Mouse (Mus musculus): Measurements from ENCODE around the gene Gtpbp6. TPM values are rescaled to one million over a fixed set of nuclear protein-coding genes. Genes with fewer than 3 reads are reported as not detected.
"Not testable (repeated sequence)": the region's sequence is repeated elsewhere in the genome, so short reads cannot be mapped to it uniquely, and the experiment has no call there.

Gtpbp6 gene
- total RNA-seq (2021): 10 to 100 TPM; 27.2 to 28.8 TPM

- intact Hi-C loops (cut with DNase I): loop anchor here (5.0 kb wide), 1 partner anchor 70 kb away; the partner anchor contains the start of gene Golga3
Measured at GRCm38 (mm10) chr5:110107581-110108304, at the start of gene Gtpbp6. TSS of gene Gtpbp6 (minus strand) at chr5:110108197.

DNA sequence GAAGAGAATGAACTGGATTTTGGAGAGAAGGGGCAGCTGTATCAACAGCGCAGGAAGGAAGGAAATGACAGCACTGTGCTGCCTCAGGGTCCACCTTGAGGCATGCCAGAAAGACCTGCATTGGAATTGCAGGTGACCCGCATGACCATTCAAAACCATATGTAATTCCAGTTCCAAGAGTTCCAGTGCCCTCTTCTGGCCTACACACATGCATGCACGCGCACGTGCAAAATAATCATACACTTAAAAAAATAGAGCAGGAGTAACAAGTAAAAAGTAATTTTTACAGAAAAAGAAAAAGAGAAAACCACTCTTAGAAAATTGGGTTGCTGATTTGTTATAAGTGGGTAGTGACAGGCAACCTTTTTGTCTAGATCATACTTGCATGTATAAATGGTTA, 35.0 kb upstream of the Gtpbp6 start:
- DNase-seq: no peak
- intact Hi-C loops (cut with DNase I): loop anchor here (5.0 kb wide), 1 partner anchor 541 kb away; no protein-coding TSS in a partner anchor

More at GRCm38 (mm10) chr5:110107581-110108304, at the start of gene Gtpbp6:
- peak; percentile 91 to 94 for DNase-seq

GRCm38 (mm10) chr5:110142309-110142708, 34.3 kb upstream of the Gtpbp6 start:
- no peak for DNase-seq
- intact Hi-C loops (cut with DNase I): loop anchor here (5.0 kb wide), 1 partner anchor 540 kb away; no protein-coding TSS in a partner anchor

- intact Hi-C loops (cut with DNase I): loop anchor here (5.0 kb wide), 1 partner anchor 538 kb away; no protein-coding TSS in a partner anchor
Measured at GRCm38 (mm10) chr5:110140424-110140823, 32.4 kb upstream of the Gtpbp6 start.

DNA sequence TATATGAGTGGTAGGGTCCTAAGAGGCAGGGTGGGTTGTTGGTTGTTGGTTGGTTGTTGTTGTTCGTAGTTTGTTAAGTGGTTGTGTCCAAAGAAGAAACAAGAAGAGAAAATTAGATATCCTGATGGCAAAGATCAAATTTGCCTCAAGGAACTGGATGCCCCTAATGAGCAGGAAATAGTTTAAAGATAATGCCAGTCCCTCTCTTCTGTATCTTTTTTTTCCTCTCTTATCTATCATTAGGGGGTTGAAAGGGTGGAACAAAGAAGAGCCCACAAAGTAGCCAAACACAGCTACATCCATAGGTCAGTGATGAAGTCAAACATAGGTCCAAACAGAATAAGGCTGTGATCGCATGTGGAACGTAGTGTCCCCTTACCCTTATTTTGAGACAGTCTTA, 31.3 kb upstream of the Gtpbp6 start:
- intact Hi-C loops (cut with DNase I): loop anchor here (5.0 to 10.0 kb wide), 4 partner anchors 38 to 585 kb away; partner anchors contain the start of genes Crlf2, Golga3 and Zfp932

More at GRCm38 (mm10) chr5:110140424-110140823, 32.4 kb upstream of the Gtpbp6 start:
- no peak for DNase-seq

DNA sequence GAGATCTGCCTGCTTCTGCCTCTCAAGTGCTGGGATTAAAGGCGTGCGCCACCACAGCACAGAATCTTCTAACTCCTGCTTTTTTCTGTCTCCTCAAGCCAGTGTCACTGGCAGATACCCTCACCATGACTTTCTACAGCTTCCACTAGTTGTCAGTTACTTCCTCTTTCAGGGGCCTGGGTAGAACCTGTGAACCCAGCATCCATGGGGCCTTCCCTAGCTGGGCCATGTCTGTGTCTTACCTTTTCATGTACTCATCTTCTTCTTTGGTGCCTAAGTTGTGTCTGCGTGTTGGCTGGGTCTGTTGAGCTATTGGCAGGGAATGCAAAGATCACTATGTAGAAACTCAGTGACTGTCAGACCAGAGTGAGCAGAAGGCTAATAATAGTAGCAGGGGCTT, 29.8 kb upstream of the Gtpbp6 start:
- intact Hi-C loops (cut with DNase I): loop anchor here (5.0 to 10.0 kb wide), 4 partner anchors 39 to 583 kb away; partner anchors contain the start of genes Crlf2, Golga3 and Zfp932

More for the DNA sequence above, 31.3 kb upstream of the Gtpbp6 start:
- DNase-seq: no peak

GRCm38 (mm10) chr5:110136087-110136464, 28.1 kb upstream of the Gtpbp6 start:
- intact Hi-C loops (cut with DNase I): loop anchor here (5.0 to 10.0 kb wide), 4 partner anchors 41 to 581 kb away; partner anchors contain the start of genes Crlf2, Golga3 and Zfp932
- no peak for DNase-seq

More for the DNA sequence above, 29.8 kb upstream of the Gtpbp6 start:
- DNase-seq: no peak

GRCm38 (mm10) chr5:110135293-110136086, 27.5 kb upstream of the Gtpbp6 start, which contains the start of gene Chfr:
TSS of gene Chfr (plus strand) at chr5:110135842.
- peak; percentile 98 to 99 for DNase-seq
- intact Hi-C loops (cut with DNase I): loop anchor here (1.0 to 10.0 kb wide), 5 partner anchors 25 to 581 kb away; partner anchors contain the start of genes Crlf2, Golga3, Zfp605 and Zfp932

DNA sequence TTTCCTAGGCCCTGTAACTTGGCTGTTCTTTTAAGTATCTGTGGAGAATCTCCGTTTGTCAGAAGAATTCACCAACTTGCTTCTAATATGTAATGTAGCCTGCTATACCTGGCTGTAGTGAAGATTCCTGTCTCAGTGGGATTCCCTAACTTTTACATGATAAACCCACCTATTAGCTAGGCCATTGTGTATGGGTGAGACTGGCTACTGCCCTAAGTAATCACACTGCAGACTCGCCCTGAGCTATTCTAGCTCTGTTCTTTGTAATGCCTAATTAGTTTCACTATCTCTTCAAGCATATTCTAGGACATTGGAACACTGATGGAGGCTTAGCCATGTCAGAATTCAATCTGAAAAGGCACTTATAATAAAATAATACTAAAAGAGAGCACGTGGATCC, 14.4 kb upstream of the Gtpbp6 start:
- intact Hi-C loops (cut with DNase I): not testable (repeated sequence)

GRCm38 (mm10) chr5:110109991-110110441, 2.0 kb upstream of the Gtpbp6 start, which contains the start of gene Zfp605:
TSS of gene Zfp605 (plus strand) at chr5:110110092.
- intact Hi-C loops (cut with DNase I): loop anchor here (1.0 to 5.0 kb wide), 2 partner anchors 25 to 67 kb away; partner anchors contain the start of genes Chfr and Golga3
- peak; percentile 89 to 93 for DNase-seq

More for the DNA sequence above, 14.4 kb upstream of the Gtpbp6 start:
- not testable (repeated sequence) for DNase-seq

DNA sequence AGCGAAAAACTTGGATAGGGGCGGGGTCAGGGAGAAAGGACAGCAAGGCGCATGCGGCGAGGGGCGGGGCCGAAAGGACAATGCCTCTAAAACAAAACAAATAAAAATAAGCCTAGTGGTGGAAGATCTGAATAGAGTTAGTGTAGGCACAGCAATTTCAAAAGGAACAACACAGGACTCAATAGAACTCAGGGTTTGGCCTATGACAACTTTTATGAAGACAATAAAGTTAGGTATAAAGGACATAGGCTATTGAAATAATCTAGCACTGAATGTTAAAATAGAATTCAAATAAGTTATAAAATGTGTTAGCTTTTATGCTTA, 270 bp upstream of the Gtpbp6 start:
- intact Hi-C loops (cut with DNase I): loop anchor here (5.0 kb wide), 1 partner anchor 69 kb away; the partner anchor contains the start of gene Golga3

DNA sequence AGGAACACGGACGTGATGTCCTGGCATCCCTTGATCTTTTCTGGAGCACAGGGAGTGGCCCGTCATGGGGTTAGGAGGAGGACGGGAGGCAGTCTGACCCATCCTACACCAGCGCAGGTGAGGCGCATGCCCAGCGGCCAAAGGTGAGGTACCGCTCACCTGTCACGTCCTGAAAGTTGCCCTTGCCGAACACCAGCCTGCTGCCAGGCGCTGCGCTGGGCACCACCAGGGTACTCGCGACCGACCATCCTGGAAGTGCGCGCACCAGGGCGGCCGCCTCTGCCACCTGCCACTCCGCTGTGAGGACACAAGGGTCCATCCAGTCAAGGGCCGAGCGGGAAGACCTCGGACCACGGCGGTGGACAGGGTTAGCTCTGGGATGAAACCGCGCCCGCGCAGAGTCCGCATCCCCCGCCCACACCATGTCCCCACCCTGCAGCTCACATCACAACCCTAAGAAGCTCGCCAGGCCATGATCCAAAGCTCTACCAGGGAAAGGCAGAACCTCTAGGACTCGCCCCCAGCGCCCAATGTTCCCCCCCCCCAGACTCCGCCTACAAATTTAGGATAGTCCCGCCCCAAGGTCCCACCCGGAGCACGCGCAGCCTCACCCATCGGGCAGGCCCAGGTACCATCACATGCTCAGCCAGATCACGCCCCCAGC, 964 bp downstream of the Gtpbp6 start:
- intact Hi-C loops (cut with DNase I): loop anchor here (5.0 kb wide), 1 partner anchor 70 kb away; the partner anchor contains the start of gene Golga3
- peak in 1 of 2 experiments; percentile 30 for DNase-seq

More for the DNA sequence above, 270 bp upstream of the Gtpbp6 start:
- DNase-seq: no peak

GRCm38 (mm10) chr5:110106140-110106871, 1.7 kb downstream of the Gtpbp6 start:
- DNase-seq: peak in 1 of 2 experiments; percentile 7
- intact Hi-C loops (cut with DNase I): loop anchor here (5.0 kb wide), 1 partner anchor 71 kb away; the partner anchor contains the start of gene Golga3

DNA sequence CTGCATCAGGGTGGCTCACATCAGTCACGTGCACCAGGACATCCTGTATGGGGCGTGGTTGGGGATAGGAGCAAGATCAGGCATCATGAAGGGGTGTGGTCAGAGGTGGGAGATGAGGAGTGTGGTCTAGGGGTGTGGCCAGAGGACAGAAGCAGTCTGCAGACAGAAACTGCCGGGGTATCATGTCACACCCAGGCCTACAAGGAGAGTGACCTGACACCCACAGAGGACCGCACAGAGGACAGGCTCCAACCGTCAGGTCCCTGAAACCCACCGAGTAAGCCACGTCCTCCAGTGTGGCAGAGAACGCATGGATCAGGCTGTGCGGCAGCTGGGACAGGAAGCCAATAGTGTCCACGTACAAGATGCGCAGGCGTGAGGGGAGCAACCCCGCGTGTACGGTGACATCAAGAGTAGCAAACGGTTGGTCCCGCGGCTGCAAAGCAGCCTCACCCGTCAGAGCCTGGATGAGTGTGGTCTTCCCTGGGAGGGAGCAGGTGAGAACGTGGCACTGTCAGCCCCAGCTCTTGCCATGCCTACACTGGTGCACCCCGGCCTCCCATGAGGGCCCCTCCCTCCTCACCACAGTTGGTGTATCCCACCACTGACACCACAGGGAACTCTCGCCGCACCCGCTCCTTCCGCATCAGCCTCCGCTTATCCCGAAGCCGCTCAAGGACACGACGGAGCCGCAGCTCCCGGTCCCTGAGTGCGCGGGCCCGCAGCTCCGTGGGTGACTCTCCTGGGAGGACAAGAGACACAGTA, 3.2 kb downstream of the Gtpbp6 start:
- intact Hi-C loops (cut with DNase I): loop anchor here (5.0 kb wide), 1 partner anchor 73 kb away; the partner anchor contains the start of gene Golga3
- no peak for DNase-seq

- no peak for DNase-seq
- intact Hi-C loops (cut with DNase I): no loop called here
Measured at GRCm38 (mm10) chr5:110103901-110104615, 3.9 kb downstream of the Gtpbp6 start.

DNA sequence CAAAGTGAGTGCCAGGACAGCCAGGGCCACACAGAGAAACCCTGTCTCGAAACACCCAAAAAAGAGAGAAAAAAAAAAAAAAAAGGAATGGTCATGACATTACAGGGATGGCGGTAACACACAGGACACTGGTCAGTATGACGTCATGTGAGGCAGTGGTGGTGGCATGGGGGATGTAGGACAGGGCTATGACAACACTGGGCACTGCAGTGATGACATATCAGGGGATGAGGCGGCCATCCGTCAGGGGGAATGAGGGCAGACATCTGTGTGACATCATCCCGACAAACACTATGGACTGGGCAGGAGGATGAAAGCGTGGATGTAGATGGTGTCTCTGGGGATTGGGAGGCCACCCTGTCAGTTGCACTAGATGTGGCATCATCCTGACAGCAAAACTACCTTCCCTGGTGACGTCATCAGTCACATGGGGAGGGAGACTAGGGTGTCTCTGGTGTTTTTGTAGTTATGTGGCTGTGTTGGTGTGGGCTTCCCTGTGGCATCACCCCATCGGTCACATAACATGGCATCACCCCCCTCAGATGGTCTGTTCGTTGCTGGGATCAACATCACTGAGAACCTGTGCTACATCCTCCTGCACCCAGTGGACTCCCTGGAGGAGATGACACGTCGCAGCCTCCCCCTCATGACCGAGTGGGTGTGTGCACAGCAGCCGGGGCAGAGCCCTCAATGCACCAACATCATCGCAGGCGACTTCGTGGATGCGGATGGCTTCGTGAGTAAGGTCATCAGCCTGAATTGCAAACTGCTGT, 5.0 kb downstream of the Gtpbp6 start:
- no peak for DNase-seq
- intact Hi-C loops (cut with DNase I): no loop called here

- intact Hi-C loops (cut with DNase I): no loop called here
- DNase-seq: no peak
Measured at GRCm38 (mm10) chr5:110102429-110102828, 5.6 kb downstream of the Gtpbp6 start.

Data from heart, postnatal 36 days (tissue).